Mouse (Mus musculus): ENCODE measurements around the gene Rps6kc1. TPM values are rescaled to one million over a fixed set of nuclear protein-coding genes. Genes with fewer than 3 reads are reported as not detected.

Rps6kc1 gene
- polyA plus RNA-seq, 1 experiment from 2014 or later, result 13.6 TPM

GRCm38 (mm10) chr1:190667326-190667725 lies 244.2 kb downstream of the Rps6kc1 start:
- Histone ChIP-seq H3K9me3 (ENCODE audit: control insufficient read depth, low read length) (no peaks in the 10 kb centered on the region), H3K27ac (ENCODE audit: low read depth, low read length) (no peak overlapping the region), H3K4me2 (replicated peaks; ENCODE audit: low read depth, low read length) (no peak overlapping the region), H3K9ac (ENCODE audit: low read depth, low read length) (no peak overlapping the region), H3K36me3 (ENCODE audit: control insufficient read depth, insufficient read depth, low read length) (no peaks in the 10 kb centered on the region), H3K4me1 (ENCODE audit: control insufficient read depth, insufficient read depth, low read length) (peaks cover 6% of the 10 kb centered on the region; the same call in 1 of the 2 replicates), H3K4me3 (ENCODE audit: low read length) (no peak overlapping the region), H3K27me3 (ENCODE audit: control insufficient read depth, insufficient read depth, low read length) (0 out of 2 replicates have a peak, but pooled peaks cover 4% of the 10 kb centered on the region)
- WGBS, result 80% methylated on average over 5 of the region's 5 CpGs
- ATAC-seq (ENCODE audit: low FRiP score, low TSS enrichment), result no peak

- no peak overlapping the region for H3K9ac ChIP-seq (ENCODE audit: low read depth, low read length)
- H3K9me3 ChIP-seq (ENCODE audit: control insufficient read depth, low read length), result no peaks in the 10 kb centered on the region
- peaks cover 6% of the 10 kb centered on the region; the same call in 1 of the 2 replicates for H3K4me1 ChIP-seq (ENCODE audit: control insufficient read depth, insufficient read depth, low read length)
- ATAC-seq (ENCODE audit: low FRiP score, low TSS enrichment), result no peak
- no peak overlapping the region for H3K4me3 ChIP-seq (ENCODE audit: low read length)
- no peak overlapping the region for H3K4me2 ChIP-seq (replicated peaks; ENCODE audit: low read depth, low read length)
- 82% methylated on average over 8 of the region's 8 CpGs for WGBS
- H3K36me3 ChIP-seq (ENCODE audit: control insufficient read depth, insufficient read depth, low read length), result no peaks in the 10 kb centered on the region
- no peak overlapping the region for H3K27ac ChIP-seq (ENCODE audit: low read depth, low read length)
- 0 out of 2 replicates have a peak, but pooled peaks cover 4% of the 10 kb centered on the region for H3K27me3 ChIP-seq (ENCODE audit: control insufficient read depth, insufficient read depth, low read length)
These were observed 246.1 kb downstream of the Rps6kc1 start for GRCm38 (mm10) chr1:190665490-190665875.

GRCm38 (mm10) chr1:190664767-190665489 lies 246.6 kb downstream of the Rps6kc1 start:
- 80% methylated on average over 21 of the region's 21 CpGs for WGBS
- no peak overlapping the region for H3K27ac ChIP-seq (ENCODE audit: low read depth, low read length)
- no peak for ATAC-seq (ENCODE audit: low FRiP score, low TSS enrichment)
- no peak overlapping the region for H3K4me3 ChIP-seq (ENCODE audit: low read length)
- H3K9ac ChIP-seq (ENCODE audit: low read depth, low read length), result no peak overlapping the region
- no peaks in the 10 kb centered on the region for H3K9me3 ChIP-seq (ENCODE audit: control insufficient read depth, low read length)
- no peaks in the 10 kb centered on the region for H3K36me3 ChIP-seq (ENCODE audit: control insufficient read depth, insufficient read depth, low read length)
- H3K4me2 ChIP-seq (replicated peaks; ENCODE audit: low read depth, low read length), result no peak overlapping the region
- peaks cover 6% of the 10 kb centered on the region; the same call in 1 of the 2 replicates for H3K4me1 ChIP-seq (ENCODE audit: control insufficient read depth, insufficient read depth, low read length)
- H3K27me3 ChIP-seq (ENCODE audit: control insufficient read depth, insufficient read depth, low read length), result 0 out of 2 replicates have a peak, but pooled peaks cover 4% of the 10 kb centered on the region

DNA sequence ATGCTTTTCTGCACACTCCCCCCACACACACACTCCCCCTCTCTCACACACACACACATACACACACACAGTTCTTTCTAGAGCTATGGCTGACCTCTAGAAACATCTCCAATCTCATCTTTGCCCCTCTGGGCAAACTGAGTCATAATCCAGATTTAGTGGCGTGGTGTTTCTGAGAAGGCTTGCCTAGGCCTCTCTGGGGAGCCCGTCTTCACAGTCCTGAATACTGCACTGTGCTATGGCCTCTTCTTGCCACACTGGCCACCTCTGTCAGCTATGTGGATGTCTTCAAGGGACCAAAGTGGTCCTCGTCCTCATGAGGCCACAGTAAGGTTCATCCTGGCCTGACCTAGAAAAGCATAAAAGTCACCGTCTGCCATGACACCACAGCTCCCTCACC lies 247.6 kb downstream of the Rps6kc1 start:
- Histone ChIP-seq H3K36me3 (ENCODE audit: control insufficient read depth, insufficient read depth, low read length) (no peaks in the 10 kb centered on the region), H3K9ac (ENCODE audit: low read depth, low read length) (no peak overlapping the region), H3K4me2 (replicated peaks; ENCODE audit: low read depth, low read length) (no peak overlapping the region), H3K4me1 (ENCODE audit: control insufficient read depth, insufficient read depth, low read length) (peaks cover 3% of the 10 kb centered on the region; the same call in 1 of the 2 replicates), H3K4me3 (ENCODE audit: low read length) (no peak overlapping the region), H3K27ac (ENCODE audit: low read depth, low read length) (no peak overlapping the region), H3K27me3 (ENCODE audit: control insufficient read depth, insufficient read depth, low read length) (0 out of 2 replicates have a peak, but pooled peaks cover 4% of the 10 kb centered on the region), H3K9me3 (ENCODE audit: control insufficient read depth, low read length) (no peaks in the 10 kb centered on the region)
- WGBS, result 68% methylated on average over 4 of the region's 4 CpGs
- ATAC-seq (ENCODE audit: low FRiP score, low TSS enrichment), result no peak

GRCm38 (mm10) chr1:190662736-190663135 lies 248.8 kb downstream of the Rps6kc1 start:
- no peak overlapping the region for H3K27ac ChIP-seq (ENCODE audit: low read depth, low read length)
- 0 out of 2 replicates have a peak, but pooled peaks cover 4% of the 10 kb centered on the region for H3K27me3 ChIP-seq (ENCODE audit: control insufficient read depth, insufficient read depth, low read length)
- ATAC-seq (ENCODE audit: low FRiP score, low TSS enrichment), result no peak
- H3K4me1 ChIP-seq (ENCODE audit: control insufficient read depth, insufficient read depth, low read length), result peaks cover 3% of the 10 kb centered on the region; the same call in 1 of the 2 replicates
- H3K4me2 ChIP-seq (replicated peaks; ENCODE audit: low read depth, low read length), result no peak overlapping the region
- 80% methylated on average over 5 of the region's 5 CpGs for WGBS
- no peaks in the 10 kb centered on the region for H3K36me3 ChIP-seq (ENCODE audit: control insufficient read depth, insufficient read depth, low read length)
- H3K9me3 ChIP-seq (ENCODE audit: control insufficient read depth, low read length), result no peaks in the 10 kb centered on the region
- no peak overlapping the region for H3K4me3 ChIP-seq (ENCODE audit: low read length)
- H3K9ac ChIP-seq (ENCODE audit: low read depth, low read length), result no peak overlapping the region

DNA sequence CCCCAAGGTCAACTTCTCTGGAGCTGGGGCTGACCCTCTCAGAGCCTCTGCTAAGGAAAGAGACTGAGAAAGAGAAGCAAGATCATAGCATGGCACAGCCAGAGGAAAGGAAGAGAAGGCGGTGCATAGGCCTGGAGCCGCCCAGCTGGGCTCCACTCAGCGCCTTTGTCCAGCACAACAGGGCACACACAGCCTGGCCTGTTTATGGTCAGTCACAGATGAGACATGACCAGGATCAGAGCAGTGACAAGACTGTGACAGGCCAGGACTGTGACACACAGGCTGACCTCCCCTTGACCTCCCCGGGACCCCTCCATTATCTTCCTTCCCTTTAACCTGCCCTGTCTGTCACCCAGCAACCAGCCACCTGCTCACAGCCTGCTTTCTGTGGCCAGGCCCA lies 249.8 kb downstream of the Rps6kc1 start:
- no peaks in the 10 kb centered on the region for H3K36me3 ChIP-seq (ENCODE audit: control insufficient read depth, insufficient read depth, low read length)
- H3K27me3 ChIP-seq (ENCODE audit: control insufficient read depth, insufficient read depth, low read length), result 0 out of 2 replicates have a peak, but pooled peaks cover 4% of the 10 kb centered on the region
- no peak for ATAC-seq (ENCODE audit: low FRiP score, low TSS enrichment)
- no peak overlapping the region for H3K9ac ChIP-seq (ENCODE audit: low read depth, low read length)
- H3K4me1 ChIP-seq (ENCODE audit: control insufficient read depth, insufficient read depth, low read length), result peaks cover 3% of the 10 kb centered on the region; the same call in 1 of the 2 replicates
- no peak overlapping the region for H3K4me3 ChIP-seq (ENCODE audit: low read length)
- no peak overlapping the region for H3K4me2 ChIP-seq (replicated peaks; ENCODE audit: low read depth, low read length)
- no peaks in the 10 kb centered on the region for H3K9me3 ChIP-seq (ENCODE audit: control insufficient read depth, low read length)
- no peak overlapping the region for H3K27ac ChIP-seq (ENCODE audit: low read depth, low read length)
- 85% methylated on average over 4 of the region's 4 CpGs for WGBS

DNA sequence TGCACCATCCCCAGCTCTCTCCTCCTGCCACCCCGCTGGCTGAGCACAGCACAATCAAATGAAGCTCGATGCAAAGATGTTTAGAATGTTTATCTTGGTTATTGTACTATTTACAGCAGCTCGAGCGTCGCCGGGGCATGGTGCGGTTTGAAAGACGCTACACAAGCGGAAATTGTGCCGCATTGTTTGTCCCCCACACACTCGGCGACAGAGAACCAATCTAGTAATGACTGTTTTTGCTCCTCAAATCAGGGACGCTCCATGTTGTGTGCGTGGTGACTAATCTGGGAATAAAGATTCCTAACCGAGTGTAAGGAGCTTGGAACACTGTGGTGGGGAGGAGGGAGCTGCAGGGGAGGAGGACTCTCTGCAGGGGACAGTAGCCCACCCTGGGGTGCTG lies 250.3 kb downstream of the Rps6kc1 start:
- ATAC-seq (ENCODE audit: low FRiP score, low TSS enrichment), result no peak
- H3K27ac ChIP-seq (ENCODE audit: low read depth, low read length), result no peak overlapping the region

GRCm38 (mm10) chr1:190659722-190660502 lies 251.7 kb downstream of the Rps6kc1 start:
- H3K27ac ChIP-seq (ENCODE audit: low read depth, low read length), result no peak overlapping the region
- H3K4me2 ChIP-seq (replicated peaks; ENCODE audit: low read depth, low read length), result no peak overlapping the region
- ATAC-seq (ENCODE audit: low FRiP score, low TSS enrichment), result no peak
- H3K9me3 ChIP-seq (ENCODE audit: control insufficient read depth, low read length), result no peaks in the 10 kb centered on the region
- WGBS, result 68% methylated on average over 17 of the region's 17 CpGs
- peaks cover 3% of the 10 kb centered on the region; the same call in 1 of the 2 replicates for H3K4me1 ChIP-seq (ENCODE audit: control insufficient read depth, insufficient read depth, low read length)
- H3K4me3 ChIP-seq (ENCODE audit: low read length), result no peak overlapping the region
- H3K27me3 ChIP-seq (ENCODE audit: control insufficient read depth, insufficient read depth, low read length), result no peaks in the 10 kb centered on the region
- H3K9ac ChIP-seq (ENCODE audit: low read depth, low read length), result no peak overlapping the region
- no peaks in the 10 kb centered on the region for H3K36me3 ChIP-seq (ENCODE audit: control insufficient read depth, insufficient read depth, low read length)

More for the DNA sequence above, 250.3 kb downstream of the Rps6kc1 start:
- peaks cover 3% of the 10 kb centered on the region; the same call in 1 of the 2 replicates for H3K4me1 ChIP-seq (ENCODE audit: control insufficient read depth, insufficient read depth, low read length)
- H3K27me3 ChIP-seq (ENCODE audit: control insufficient read depth, insufficient read depth, low read length), result 0 out of 2 replicates have a peak, but pooled peaks cover 4% of the 10 kb centered on the region
- WGBS, result 87% methylated on average over 15 of the region's 15 CpGs
- H3K9me3 ChIP-seq (ENCODE audit: control insufficient read depth, low read length), result no peaks in the 10 kb centered on the region
- H3K4me3 ChIP-seq (ENCODE audit: low read length), result no peak overlapping the region
- H3K36me3 ChIP-seq (ENCODE audit: control insufficient read depth, insufficient read depth, low read length), result no peaks in the 10 kb centered on the region
- no peak overlapping the region for H3K4me2 ChIP-seq (replicated peaks; ENCODE audit: low read depth, low read length)
- H3K9ac ChIP-seq (ENCODE audit: low read depth, low read length), result no peak overlapping the region

DNA sequence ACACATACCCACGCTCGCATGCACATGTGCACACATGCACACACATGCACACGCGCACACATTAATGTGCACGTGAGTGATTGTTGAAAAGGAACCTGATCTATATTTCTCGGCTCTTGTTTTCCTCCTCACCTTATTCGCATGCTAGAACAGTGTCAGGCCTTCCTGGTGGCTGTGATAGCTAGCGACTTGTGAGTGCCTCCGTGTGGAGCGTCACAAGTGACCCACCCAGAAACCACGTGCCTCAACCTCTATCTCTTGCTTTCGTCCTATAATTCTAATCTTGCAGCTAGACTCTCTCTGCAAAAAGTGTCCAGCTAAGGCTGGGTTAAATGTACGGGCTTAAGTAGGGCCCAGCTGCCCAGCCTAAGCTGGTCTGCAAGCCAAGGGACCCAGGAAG lies 253.3 kb downstream of the Rps6kc1 start:
- Histone ChIP-seq H3K27me3 (ENCODE audit: control insufficient read depth, insufficient read depth, low read length) (no peaks in the 10 kb centered on the region), H3K4me2 (replicated peaks; ENCODE audit: low read depth, low read length) (no peak overlapping the region), H3K36me3 (ENCODE audit: control insufficient read depth, insufficient read depth, low read length) (no peaks in the 10 kb centered on the region), H3K27ac (ENCODE audit: low read depth, low read length) (no peak overlapping the region), H3K9ac (ENCODE audit: low read depth, low read length) (no peak overlapping the region), H3K9me3 (ENCODE audit: control insufficient read depth, low read length) (no peaks in the 10 kb centered on the region), H3K4me1 (ENCODE audit: control insufficient read depth, insufficient read depth, low read length) (no peaks in the 10 kb centered on the region), H3K4me3 (ENCODE audit: low read length) (no peak overlapping the region)
- 92% methylated on average over 13 of the region's 13 CpGs for WGBS
- ATAC-seq (ENCODE audit: low FRiP score, low TSS enrichment), result no peak

All from kidney, embryonic 14.5 days (tissue).